Mouse (Mus musculus): ENCODE data around the gene Lhpp.

DNA sequence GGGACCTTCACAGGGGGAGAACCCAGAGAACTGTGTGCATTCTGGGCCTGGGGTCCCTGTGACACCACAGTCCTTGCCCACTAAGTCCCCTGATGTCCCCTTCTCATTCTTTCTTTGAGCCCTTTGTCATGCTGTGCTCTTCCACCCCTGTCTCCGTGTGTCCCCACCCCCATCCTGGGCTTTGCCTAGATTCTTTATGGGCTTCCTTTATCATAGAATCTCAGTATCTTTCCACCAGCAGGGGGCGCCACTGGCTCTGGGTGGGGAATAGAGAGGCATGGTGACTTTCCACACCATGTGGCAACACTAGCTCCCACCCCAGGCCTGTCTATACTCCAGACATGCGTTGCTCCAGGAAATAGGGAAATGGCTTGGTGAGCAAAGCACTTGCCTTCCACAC, 46.1 kb downstream of the Lhpp start:
- no peak for TF ChIP-seq POLR2A (IDR thresholded peaks at IDR 0.05; ENCODE audit: low read depth, low read length)
- peak; percentile 80 for TF ChIP-seq CTCF (conservative IDR thresholded peaks at IDR 0.05; ENCODE audit: insufficient read depth, insufficient read length, low read depth, low read length)
